Mouse (Mus musculus) erythroblast, adult 5-6 weeks (primary cell): ENCODE results near the gene Cfap70. TPM values are rescaled to one million over a fixed set of nuclear protein-coding genes. Genes with fewer than 3 reads are reported as not detected.

ENCODE experiments used
- ATAC-seq: replicated peaks from 2 replicates; pipeline ENCODE4 v1.8.0; 2016; ENCODE audit warnings: moderate number of reproducible peaks, mild to moderate bottlenecking, moderate TSS enrichment, inconsistent platforms; ENCODE audit not compliant: poor library complexity, low FRiP score, severe bottlenecking
- total RNA-seq, 2 experiments: library from RNA; stranded (forward) in 1 of 2; stranded (reverse) in 1 of 2; fragments of 150-400 nt in 1 of 2; fragments of 200-764, 138-1000 nt in 1 of 2; gene quantifications; 2 replicates each; pipeline versions ENCODE4 v1.2.3 to v1.2.4; 2015 to 2017; ENCODE audit warnings: low replicate concordance in 2 of 2

The Cfap70 gene
- 1.3 TPM in 2 replicates for total RNA-seq (2015; ENCODE audit: low replicate concordance)
- 0.09 TPM in 1 of 2 replicates, not detected in the other for total RNA-seq (2017; ENCODE audit: low replicate concordance)

GRCm38 (mm10) chr14:20451765-20452331, at the start of gene Cfap70:
TSS of gene Cfap70 (minus strand) at chr14:20452226.
- ATAC-seq: peak; percentile 87

- no peak for ATAC-seq
These were observed 48.0 kb upstream of the Cfap70 start for GRCm38 (mm10) chr14:20499982-20500381.

GRCm38 (mm10) chr14:20496603-20497002, 44.6 kb upstream of the Cfap70 start, which contains the start of gene Mss51:
TSS of gene Mss51 (minus strand) at chr14:20496901.
- ATAC-seq: no peak

GRCm38 (mm10) chr14:20486031-20486430, 34.0 kb upstream of the Cfap70 start:
- ATAC-seq: no peak

- ATAC-seq: no peak
These were observed 30.2 kb upstream of the Cfap70 start for GRCm38 (mm10) chr14:20482051-20482751.

GRCm38 (mm10) chr14:20481211-20481610, 29.2 kb upstream of the Cfap70 start:
- peak; percentile 52 for ATAC-seq

- 0 out of 2 replicates have a peak, but pooled peaks have one; percentile 3 for ATAC-seq
These were observed 28.2 kb upstream of the Cfap70 start for GRCm38 (mm10) chr14:20480195-20480579.

GRCm38 (mm10) chr14:20479291-20480194, 27.5 kb upstream of the Cfap70 start, which contains the start of gene Anxa7:
TSS of gene Anxa7 (minus strand) at chr14:20480133.
- peak; percentile 83 for ATAC-seq

- peak; percentile 73 for ATAC-seq
These were observed 26.8 kb upstream of the Cfap70 start for GRCm38 (mm10) chr14:20478801-20479200.

- 0 out of 2 replicates have a peak, but pooled peaks have one; percentile 9 for ATAC-seq
These were observed 26.4 kb upstream of the Cfap70 start for GRCm38 (mm10) chr14:20478385-20478784.

- ATAC-seq: no peak
These were observed 25.4 kb upstream of the Cfap70 start for GRCm38 (mm10) chr14:20477261-20478025.

GRCm38 (mm10) chr14:20460216-20460615, 8.2 kb upstream of the Cfap70 start:
- ATAC-seq: no peak

- no peak for ATAC-seq
These were observed 6.4 kb upstream of the Cfap70 start for GRCm38 (mm10) chr14:20458378-20458777.

- no peak for ATAC-seq
These were observed 903 bp upstream of the Cfap70 start for GRCm38 (mm10) chr14:20452929-20453328.

GRCm38 (mm10) chr14:20451302-20451701, 724 bp downstream of the Cfap70 start:
- ATAC-seq: peak; percentile 45; the same call in 1 of the 2 replicates

GRCm38 (mm10) chr14:20447209-20447608, 4.8 kb downstream of the Cfap70 start:
- ATAC-seq: no peak

GRCm38 (mm10) chr14:20442252-20442651, 9.8 kb downstream of the Cfap70 start:
- ATAC-seq: no peak

GRCm38 (mm10) chr14:20436976-20437375, 15.1 kb downstream of the Cfap70 start:
- ATAC-seq: no peak

- ATAC-seq: no peak
These were observed 19.6 kb downstream of the Cfap70 start for GRCm38 (mm10) chr14:20432420-20432819.
